Mouse (Mus musculus): ENCODE results near the gene Yif1b. TPM values are rescaled to one million over a fixed set of nuclear protein-coding genes. Genes with fewer than 3 reads are reported as not detected.
A peak's percentile ranks its signal among the peaks of the same experiment; 100 is the strongest.
"Not testable (repeated sequence)": the region's sequence is repeated elsewhere in the genome, so short reads cannot be mapped to it uniquely, and the experiment has no call there.

Yif1b gene
- 49.5 and 53.2 TPM in 2 replicates for polyA plus RNA-seq (2012; rRNA removed)

- WGBS = under 1% methylated on average over 60 of the region's 60 CpGs
- peak; percentile 97 for DNase-seq (ENCODE audit: low read depth, low spot score)
These were observed at the start of gene Yif1b for GRCm38 (mm10) chr7:29238019-29238967. Yif1b (plus strand) TSS chr7:29238329.

- not testable (repeated sequence) for DNase-seq (ENCODE audit: low read depth, low spot score)
- WGBS = 15% methylated on average over 1 of the region's 1 CpGs
These were observed 43.9 kb upstream of the Yif1b start for GRCm38 (mm10) chr7:29194230-29194629.

- 60% methylated on average over 6 of the region's 6 CpGs for WGBS
- DNase-seq (ENCODE audit: low read depth, low spot score) = no peak
These were observed 35.6 kb upstream of the Yif1b start for GRCm38 (mm10) chr7:29202577-29202976.

DNA sequence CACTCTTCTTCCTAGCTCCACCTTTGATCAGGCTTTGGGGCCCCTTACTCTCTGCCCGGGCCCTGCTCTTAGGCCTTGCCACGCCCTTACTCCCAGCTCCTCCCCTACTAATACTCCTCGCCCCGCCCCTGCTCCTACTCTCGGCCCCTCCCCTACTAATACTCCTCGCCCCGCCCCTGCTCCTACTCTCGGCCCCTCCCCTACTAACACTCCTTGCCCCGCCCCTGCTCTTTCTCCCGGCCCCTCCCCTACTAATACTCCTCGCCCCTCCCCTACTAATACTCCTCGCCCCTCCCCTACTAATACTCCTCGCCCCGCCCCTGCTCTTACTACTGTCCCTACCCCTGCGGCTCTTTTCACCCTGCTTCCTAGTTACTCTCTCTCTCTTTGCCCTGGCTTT, 27.1 kb upstream of the Yif1b start:
- 15% methylated on average over 15 of the region's 15 CpGs for WGBS
- not testable (repeated sequence) for DNase-seq (ENCODE audit: low read depth, low spot score)

DNA sequence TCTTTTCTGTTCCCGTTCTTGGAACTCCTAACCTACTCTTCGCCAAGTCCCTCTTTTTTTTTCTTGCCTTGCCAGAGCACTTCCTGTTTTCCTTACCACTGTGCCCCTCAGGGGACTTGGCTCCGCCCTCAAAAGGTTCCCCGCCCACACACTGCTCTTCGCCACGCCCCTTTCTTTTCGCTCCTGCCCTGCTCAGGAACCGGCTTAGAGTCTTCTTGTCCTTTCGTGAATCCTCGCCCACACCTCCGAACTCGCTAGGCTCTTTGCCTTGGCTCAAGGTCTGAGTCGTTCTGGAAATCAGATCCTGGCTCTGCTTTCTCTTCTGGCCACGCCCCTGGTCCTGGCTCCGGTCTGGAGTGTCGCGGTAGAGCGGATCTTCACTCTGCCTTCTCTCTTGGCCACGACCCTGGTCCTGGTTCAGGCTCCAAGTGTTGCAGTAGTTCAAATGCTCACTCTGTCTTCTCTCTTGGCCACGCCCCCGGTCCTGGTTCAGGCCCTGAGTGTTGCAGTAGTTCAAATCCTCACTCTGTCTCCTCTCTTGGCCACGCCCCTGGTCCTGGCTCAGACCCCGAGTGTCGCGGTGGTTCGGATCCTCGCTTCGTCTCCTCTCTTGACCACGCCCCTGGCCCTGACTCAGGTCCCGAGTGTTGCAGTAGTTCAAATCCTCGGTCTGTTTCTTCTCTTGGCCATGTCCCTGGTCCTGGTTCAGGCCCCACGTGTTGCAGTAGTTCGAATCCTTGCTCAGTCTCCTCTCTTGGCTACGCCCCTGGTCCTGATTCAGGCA, 26.5 kb upstream of the Yif1b start:
- WGBS = 4% methylated on average over 34 of the region's 34 CpGs
- peak; percentile 37 for DNase-seq (ENCODE audit: low read depth, low spot score)

- 39% methylated on average over 26 of the region's 26 CpGs for WGBS
- no peak for DNase-seq (ENCODE audit: low read depth, low spot score)
These were observed 25.8 kb upstream of the Yif1b start for GRCm38 (mm10) chr7:29212199-29212765.

DNA sequence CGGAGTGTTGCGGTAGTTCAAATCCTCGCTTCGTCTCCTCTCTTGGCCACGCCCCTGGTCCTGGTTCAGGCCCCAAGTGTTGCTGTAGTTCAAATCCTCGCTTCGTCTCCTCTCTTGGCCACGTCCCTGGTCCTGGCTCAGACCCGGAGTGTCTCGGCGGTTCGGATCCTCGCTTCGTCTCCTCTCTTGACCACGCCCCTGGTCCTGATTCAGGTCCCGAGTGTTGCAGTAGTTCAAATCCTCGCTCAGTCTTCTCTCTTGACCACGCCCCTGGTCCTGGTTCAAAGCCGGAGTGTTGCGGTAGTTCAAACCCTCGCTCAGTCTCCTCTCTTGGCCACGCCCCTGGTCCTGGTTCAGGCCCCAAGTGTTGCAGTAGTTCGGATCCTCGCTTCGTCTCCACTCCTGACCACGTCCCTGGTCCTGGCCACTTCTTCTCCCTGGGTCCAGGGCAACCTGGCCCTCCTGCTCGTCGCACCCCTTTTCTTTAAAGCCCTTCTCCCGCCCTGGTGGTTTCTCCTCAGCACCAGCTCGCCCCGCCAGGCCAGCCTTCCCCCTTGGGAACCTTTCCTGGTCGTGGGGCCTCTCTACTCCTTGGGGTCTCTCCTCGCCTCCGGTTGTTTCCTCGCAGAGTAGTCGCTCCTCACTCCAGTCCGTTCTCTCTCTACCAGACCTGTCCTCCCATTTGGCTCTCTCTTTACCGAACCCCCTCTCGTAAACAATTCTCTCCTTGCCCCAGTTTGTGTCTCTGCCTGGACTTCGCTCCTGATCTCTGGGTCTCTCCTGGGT, 25.2 kb upstream of the Yif1b start:
- DNase-seq (ENCODE audit: low read depth, low spot score) = not testable (repeated sequence)
- whole genome bisulfite sequencing = 62% methylated on average over 40 of the region's 40 CpGs

- no peak for DNase-seq (ENCODE audit: low read depth, low spot score)
- 29% methylated on average over 20 of the region's 20 CpGs for WGBS
These were observed 24.4 kb upstream of the Yif1b start, which contains the start of gene Catsperg1 for GRCm38 (mm10) chr7:29213675-29214082. Catsperg1 (minus strand) TSS chr7:29214035.

DNA sequence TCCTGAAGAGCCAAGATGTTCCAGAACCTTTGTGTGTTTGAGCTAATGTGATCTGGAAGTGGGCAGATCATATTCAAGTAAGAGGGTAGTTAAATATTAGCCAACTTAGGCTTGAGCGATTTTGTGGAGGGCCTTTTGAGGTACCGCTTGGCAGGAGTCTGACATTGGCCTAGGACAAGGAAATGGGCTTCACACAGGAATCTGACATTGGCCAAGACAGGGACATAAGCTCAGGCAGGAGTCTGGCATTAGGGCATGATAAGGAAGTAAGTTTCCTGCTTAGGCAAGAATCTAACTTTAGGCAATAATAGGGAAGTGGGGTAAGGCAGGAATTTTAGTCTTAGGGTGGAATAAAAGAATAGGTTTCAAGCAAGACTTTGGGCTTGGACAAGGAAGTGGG, 23.9 kb upstream of the Yif1b start:
- no peak for DNase-seq (ENCODE audit: low read depth, low spot score)
- 46% methylated on average over 2 of the region's 2 CpGs for WGBS

GRCm38 (mm10) chr7:29214846-29215245, 23.3 kb upstream of the Yif1b start:
- WGBS = 72% methylated on average over 15 of the region's 15 CpGs
- no peak for DNase-seq (ENCODE audit: low read depth, low spot score)

DNA sequence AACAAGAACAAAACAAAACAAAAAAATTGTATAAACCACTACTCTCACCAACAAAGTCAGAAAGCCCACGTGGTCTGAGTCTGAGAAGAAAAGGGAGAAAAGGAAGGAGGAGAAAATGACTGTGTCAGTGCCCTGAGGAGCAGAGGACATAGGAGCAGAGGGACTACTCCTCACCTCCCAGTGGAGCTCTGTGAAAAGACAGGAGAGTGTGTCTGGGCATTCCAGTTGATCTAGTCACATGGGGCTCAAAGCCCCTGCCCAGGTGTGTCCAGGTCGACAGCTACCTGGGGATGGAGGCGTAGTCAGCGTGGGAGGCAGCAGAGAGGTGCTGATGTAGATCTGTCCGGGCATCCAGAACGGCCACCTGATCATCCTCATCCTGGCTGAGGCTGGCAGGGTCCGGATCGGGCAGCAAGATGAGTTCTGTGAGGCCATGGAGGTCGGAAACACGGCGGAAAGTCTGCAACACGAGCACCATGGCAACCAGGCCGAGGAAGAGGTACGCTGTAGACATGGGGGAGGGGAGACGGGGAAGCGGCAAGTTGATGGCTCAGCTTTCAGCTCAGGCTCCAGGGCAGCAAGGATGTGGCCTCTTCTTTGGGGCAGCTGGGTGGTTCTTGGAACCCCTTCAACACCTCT, 13.3 kb upstream of the Yif1b start:
- DNase-seq (ENCODE audit: low read depth, low spot score) = no peak
- 58% methylated on average over 16 of the region's 16 CpGs for WGBS

DNA sequence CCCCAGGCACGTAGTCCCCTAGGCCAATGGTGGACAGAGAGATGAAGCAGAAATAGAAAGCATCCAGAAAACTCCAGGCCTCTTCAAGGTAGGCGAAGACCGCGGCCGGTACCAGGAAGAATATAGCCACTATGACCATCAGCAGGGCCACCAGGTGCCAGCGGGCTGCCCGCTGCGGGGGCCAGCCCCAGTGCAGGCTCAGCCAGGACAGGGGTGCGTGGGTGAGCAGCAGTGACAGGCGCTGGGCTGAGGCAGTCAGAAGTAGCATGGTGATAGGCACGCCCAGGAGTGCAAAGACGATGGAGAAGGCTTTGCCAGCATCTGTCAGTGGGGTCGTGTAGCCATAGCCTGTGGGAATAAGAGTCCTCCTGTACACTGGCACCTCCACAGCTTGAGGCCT, 12.6 kb upstream of the Yif1b start:
- 83% methylated on average over 13 of the region's 13 CpGs for WGBS
- DNase-seq (ENCODE audit: low read depth, low spot score) = no peak

GRCm38 (mm10) chr7:29228202-29228601, 9.9 kb upstream of the Yif1b start:
- DNase-seq (ENCODE audit: low read depth, low spot score) = no peak
- 64% methylated on average over 4 of the region's 4 CpGs for WGBS

DNA sequence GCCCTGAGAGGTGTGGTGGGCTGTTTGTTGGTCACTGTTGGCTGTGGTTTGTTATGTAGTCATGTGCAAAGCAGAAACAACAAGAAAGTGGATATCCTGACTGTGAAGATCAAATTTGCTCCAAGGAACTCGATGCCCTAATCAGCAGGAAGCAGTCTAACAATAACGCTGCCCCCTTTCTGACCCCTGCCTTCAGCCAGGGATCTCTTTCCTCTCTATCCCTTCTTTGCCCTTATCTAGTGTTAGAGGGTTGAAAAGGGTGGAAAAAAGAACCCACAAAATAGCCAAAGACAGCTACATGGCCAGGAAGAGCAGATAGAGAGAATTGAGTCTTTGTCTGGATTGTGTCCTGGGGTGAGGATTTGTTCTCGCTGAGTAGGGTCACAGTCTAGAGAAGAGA, 7.6 kb upstream of the Yif1b start:
- 72% methylated on average over 3 of the region's 3 CpGs for WGBS
- DNase-seq (ENCODE audit: low read depth, low spot score) = no peak

- no peak for DNase-seq (ENCODE audit: low read depth, low spot score)
- 61% methylated on average over 3 of the region's 3 CpGs for WGBS
These were observed 6.6 kb upstream of the Yif1b start for GRCm38 (mm10) chr7:29231517-29231916.

GRCm38 (mm10) chr7:29232247-29233013, 5.7 kb upstream of the Yif1b start, which contains the start of gene Kcnk6:
Kcnk6 (minus strand) TSS chr7:29232515.
- no peak for DNase-seq (ENCODE audit: low read depth, low spot score)
- under 1% methylated on average over 62 of the region's 62 CpGs for WGBS

DNA sequence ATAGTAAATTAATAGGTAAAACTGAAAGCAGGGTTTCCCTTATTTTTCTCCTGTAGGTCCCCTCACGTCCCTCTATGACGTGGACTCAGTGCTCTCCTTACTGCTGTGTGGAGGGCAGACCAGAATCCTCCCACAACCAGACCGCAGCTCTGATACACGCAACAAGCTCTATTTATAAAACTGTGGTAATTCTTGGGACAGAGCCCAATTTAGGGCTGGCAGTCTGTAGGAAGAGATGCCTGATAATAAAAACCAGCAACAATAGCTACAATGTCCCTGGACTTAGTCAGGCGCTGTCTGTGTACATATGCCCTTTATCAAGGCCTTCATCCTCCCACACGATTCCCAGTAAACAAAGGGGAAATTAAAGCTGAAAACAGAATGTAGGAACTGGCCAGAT, 4.4 kb upstream of the Yif1b start:
- 29% methylated on average over 6 of the region's 6 CpGs for WGBS
- no peak for DNase-seq (ENCODE audit: low read depth, low spot score)

DNA sequence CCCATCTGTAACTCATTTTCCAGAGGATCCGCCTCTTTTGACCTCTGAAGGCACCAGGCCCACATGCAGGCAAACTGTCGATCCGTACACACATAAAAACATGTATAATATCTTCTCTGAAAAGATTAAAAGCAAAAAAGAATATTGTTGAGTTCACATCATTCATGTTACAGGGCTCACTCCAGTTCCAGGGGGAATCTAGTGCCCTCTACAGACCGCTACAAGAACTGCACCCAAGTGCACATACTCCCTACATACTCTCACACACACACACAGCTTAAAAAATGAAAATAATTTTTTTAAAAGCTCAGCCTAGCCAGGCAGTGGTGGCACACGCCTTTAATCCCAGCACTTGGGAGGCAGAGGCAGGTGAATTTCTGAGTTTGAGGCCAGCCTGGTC, 3.5 kb upstream of the Yif1b start:
- 89% methylated on average over 5 of the region's 5 CpGs for WGBS

More for the DNA sequence above, 3.5 kb upstream of the Yif1b start:
- no peak for DNase-seq (ENCODE audit: low read depth, low spot score)

Measured in large intestine, adult 2 months (tissue).